Mouse (Mus musculus): ENCODE data around the gene Snn. TPM values are rescaled to one million over a fixed set of nuclear protein-coding genes. Genes with fewer than 3 reads are reported as not detected.
"Not testable (repeated sequence)": the region's sequence is repeated elsewhere in the genome, so short reads cannot be mapped to it uniquely, and the experiment has no call there.

Snn gene
- polyA plus RNA-seq (2015; fragmentation: Nextera tagmentation; extraction: Ambion mirVana) = 134 and 150 TPM in 2 replicates

DNA sequence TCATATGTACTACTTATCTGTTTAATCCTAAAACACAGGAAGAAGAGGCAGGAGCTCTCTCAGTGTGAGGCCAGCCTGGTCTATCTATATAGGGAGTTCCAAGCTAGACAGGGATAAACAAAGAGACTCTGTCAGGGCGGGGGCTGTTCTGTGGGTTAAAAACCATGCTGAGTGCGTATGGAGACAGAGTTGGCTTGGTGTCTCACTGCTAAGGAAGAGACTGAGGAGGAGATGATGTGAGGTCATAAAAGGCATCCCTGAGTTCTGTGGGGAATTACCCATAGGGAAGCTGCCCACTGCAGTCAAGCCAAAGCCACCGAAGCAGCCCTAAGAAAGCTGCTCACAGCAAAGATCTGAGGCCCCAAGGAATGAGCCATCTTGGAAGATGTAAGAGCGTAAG is at the start of gene Snn:
TSS of gene Snn (plus strand) at position 301 of the 400 bp plus-strand sequence.
- no peak for ATAC-seq
- 83% methylated on average over 4 of the region's 4 CpGs for WGBS

DNA sequence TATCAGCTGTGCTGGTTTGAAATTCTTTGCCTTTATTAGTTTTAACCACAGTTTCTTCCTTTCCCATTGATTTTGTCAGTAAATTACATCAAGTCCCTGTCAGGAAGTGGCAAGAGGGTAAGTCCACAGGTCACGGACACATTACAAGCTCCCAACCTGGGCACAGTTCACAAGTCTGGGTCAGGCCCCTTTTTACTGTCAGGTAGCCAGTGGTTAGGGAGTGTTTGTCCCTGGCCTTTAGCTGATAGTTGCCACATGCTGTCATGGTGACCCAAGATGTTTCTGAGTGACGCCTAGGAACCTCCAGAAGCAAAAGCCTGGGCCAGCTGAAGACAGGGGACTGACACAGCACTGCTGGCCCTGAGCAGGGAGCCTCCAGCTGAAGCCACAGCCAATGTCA is 49.5 kb upstream of the Snn start:
- Histone ChIP-seq H3K27ac (ENCODE audit: low read depth, low read length) (no peak overlapping the region), H3K9me3 (ENCODE audit: control insufficient read depth, low read length) (no peaks in the 10 kb centered on the region), H3K9ac (ENCODE audit: low read depth, low read length) (no peak overlapping the region), H3K4me3 (ENCODE audit: low read length) (no peak overlapping the region), H3K4me2 (ENCODE audit: low read length) (no peak overlapping the region), H3K36me3 (ENCODE audit: control insufficient read depth, insufficient read depth, low read length) (no peaks in the 10 kb centered on the region), H3K27me3 (replicated peaks; ENCODE audit: control insufficient read depth, insufficient read depth, low read length) (no peaks in the 10 kb centered on the region), H3K4me1 (ENCODE audit: control insufficient read depth, insufficient read depth, low read depth, low read length) (peaks cover under 1% of the 10 kb centered on the region; the same call in 1 of the 2 replicates)
- no peak for ATAC-seq
- WGBS = 86% methylated on average over 2 of the region's 2 CpGs

More for the DNA sequence above, at the start of gene Snn:
- H3K4me2 ChIP-seq (ENCODE audit: low read length) = no peak within 1 kb of the TSS
- H3K27ac ChIP-seq (ENCODE audit: low read depth, low read length) = no peak within 1 kb of the TSS
- H3K9me3 ChIP-seq (ENCODE audit: control insufficient read depth, low read length) = no peaks in the 10 kb centered on the region
- H3K4me3 ChIP-seq (ENCODE audit: low read length) = no peak within 1 kb of the TSS
- peaks cover 10% of the 10 kb centered on the region for H3K4me1 ChIP-seq (ENCODE audit: control insufficient read depth, insufficient read depth, low read depth, low read length)
- H3K36me3 ChIP-seq (ENCODE audit: control insufficient read depth, insufficient read depth, low read length) = no peaks in the 10 kb centered on the region
- H3K27me3 ChIP-seq (replicated peaks; ENCODE audit: control insufficient read depth, insufficient read depth, low read length) = no peaks in the 10 kb centered on the region
- no peak within 1 kb of the TSS for H3K9ac ChIP-seq (ENCODE audit: low read depth, low read length)

DNA sequence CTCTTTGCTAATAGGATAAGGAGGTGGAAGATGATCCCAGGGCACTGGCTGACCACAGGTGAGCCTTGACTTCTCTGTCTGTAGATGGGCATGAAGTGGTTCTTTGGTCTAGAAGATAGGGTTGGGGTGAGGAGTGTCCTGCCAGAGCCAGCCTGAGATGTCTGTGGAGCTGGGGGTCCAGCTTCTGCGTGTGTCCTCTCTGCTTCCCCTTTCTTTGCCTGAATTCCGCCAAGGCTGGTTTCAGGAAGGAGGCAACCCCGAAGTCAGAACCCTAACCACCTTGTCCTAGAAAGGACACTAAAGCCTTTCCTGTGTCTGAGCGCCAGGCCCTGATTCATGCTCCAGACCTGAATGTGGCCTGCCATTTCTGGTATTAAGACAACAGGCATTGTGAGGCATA is 48.8 kb upstream of the Snn start:
- H3K9ac ChIP-seq (ENCODE audit: low read depth, low read length) = no peak overlapping the region
- no peaks in the 10 kb centered on the region for H3K9me3 ChIP-seq (ENCODE audit: control insufficient read depth, low read length)
- H3K27me3 ChIP-seq (replicated peaks; ENCODE audit: control insufficient read depth, insufficient read depth, low read length) = no peaks in the 10 kb centered on the region
- WGBS = 95% methylated on average over 4 of the region's 4 CpGs
- no peaks in the 10 kb centered on the region for H3K36me3 ChIP-seq (ENCODE audit: control insufficient read depth, insufficient read depth, low read length)
- no peaks in the 10 kb centered on the region; the same call in 1 of the 2 replicates for H3K4me1 ChIP-seq (ENCODE audit: control insufficient read depth, insufficient read depth, low read depth, low read length)
- H3K27ac ChIP-seq (ENCODE audit: low read depth, low read length) = no peak overlapping the region
- no peak for ATAC-seq
- no peak overlapping the region for H3K4me2 ChIP-seq (ENCODE audit: low read length)
- no peak overlapping the region for H3K4me3 ChIP-seq (ENCODE audit: low read length)

DNA sequence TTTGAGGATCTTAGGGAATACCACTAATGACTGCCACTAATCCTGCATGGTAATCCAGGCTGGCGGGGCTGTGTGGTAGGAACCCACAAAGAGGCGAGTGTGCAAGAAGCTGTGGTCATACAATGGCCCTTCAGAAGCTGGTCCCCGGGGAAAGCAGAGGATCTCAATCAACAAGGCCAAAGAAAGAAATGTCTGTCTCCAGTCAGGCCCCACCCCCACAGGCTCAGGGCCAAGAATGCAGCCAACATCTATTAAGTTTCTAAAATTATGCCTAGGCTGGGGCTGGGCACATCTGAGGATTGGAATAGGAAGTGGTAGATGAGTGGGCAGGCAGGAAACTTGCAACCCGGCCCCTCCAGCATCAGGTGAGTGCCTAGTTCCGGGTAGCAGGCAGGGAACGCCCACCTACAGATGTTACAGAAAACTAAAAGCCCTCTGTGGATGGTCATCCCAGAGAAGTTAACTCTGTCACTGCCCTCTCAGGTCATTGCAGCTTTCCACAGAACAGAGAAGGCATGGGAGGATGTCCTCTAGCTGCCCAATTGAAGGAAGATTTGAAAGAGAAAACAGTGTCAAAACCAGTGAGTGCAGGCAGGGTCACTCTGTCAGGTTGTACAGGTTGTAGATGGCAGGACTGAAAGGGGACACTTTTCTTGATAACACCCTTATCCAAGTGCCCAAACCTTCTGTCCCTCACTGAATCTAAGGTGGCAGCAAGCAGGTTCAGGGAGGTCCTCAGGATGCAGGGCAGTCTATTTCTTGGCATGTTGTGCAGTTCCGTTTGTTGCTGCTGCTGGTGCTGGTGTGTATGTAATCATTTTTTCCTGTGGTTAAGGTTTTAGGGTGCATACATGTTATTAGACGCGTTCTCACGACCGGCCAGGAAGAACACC is 47.9 kb upstream of the Snn start:
- no peak overlapping the region for H3K9ac ChIP-seq (ENCODE audit: low read depth, low read length)
- no peak overlapping the region for H3K4me2 ChIP-seq (ENCODE audit: low read length)
- H3K27me3 ChIP-seq (replicated peaks; ENCODE audit: control insufficient read depth, insufficient read depth, low read length) = no peaks in the 10 kb centered on the region
- no peak overlapping the region for H3K4me3 ChIP-seq (ENCODE audit: low read length)
- H3K27ac ChIP-seq (ENCODE audit: low read depth, low read length) = no peak overlapping the region
- peak; percentile 69; the same call in 1 of the 2 replicates for ATAC-seq
- H3K9me3 ChIP-seq (ENCODE audit: control insufficient read depth, low read length) = no peaks in the 10 kb centered on the region
- no peaks in the 10 kb centered on the region; the same call in 1 of the 2 replicates for H3K4me1 ChIP-seq (ENCODE audit: control insufficient read depth, insufficient read depth, low read depth, low read length)
- no peaks in the 10 kb centered on the region for H3K36me3 ChIP-seq (ENCODE audit: control insufficient read depth, insufficient read depth, low read length)
- 66% methylated on average over 11 of the region's 11 CpGs for WGBS

GRCm38 (mm10) chr16:11013464-11014147 is 47.1 kb upstream of the Snn start:
- not testable (repeated sequence) for H3K9me3 ChIP-seq (ENCODE audit: control insufficient read depth, low read length); H3K27me3 ChIP-seq (replicated peaks; ENCODE audit: control insufficient read depth, insufficient read depth, low read length); H3K4me3 ChIP-seq (ENCODE audit: low read length); H3K4me1 ChIP-seq (ENCODE audit: control insufficient read depth, insufficient read depth, low read depth, low read length); H3K27ac ChIP-seq (ENCODE audit: low read depth, low read length); H3K36me3 ChIP-seq (ENCODE audit: control insufficient read depth, insufficient read depth, low read length); H3K9ac ChIP-seq (ENCODE audit: low read depth, low read length); ATAC-seq; H3K4me2 ChIP-seq (ENCODE audit: low read length)
- 95% methylated on average over 12 of the region's 19 CpGs for WGBS

DNA sequence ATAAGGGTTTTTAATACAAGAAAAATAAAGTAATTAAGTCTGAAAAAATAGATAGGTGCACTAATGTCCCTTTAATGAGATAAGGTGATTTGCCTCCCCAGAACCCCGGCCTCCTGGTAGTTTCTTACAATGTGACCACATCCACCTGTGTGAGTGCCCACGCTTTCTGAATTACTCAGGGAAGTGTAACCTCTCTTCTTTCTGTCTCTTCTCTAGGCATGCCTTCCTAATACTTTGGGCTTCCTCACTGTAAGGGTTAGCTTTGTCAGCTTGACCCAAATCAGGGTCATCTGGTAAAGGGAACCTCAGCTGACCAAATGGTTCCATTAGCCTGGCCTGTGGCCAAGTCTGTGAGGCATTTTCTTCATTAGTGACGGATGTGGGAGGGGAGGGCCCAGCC is 46.3 kb upstream of the Snn start:
- Histone ChIP-seq H3K4me3 (ENCODE audit: low read length) (no peak overlapping the region), H3K4me2 (ENCODE audit: low read length) (no peak overlapping the region), H3K9me3 (ENCODE audit: control insufficient read depth, low read length) (no peaks in the 10 kb centered on the region), H3K27me3 (replicated peaks; ENCODE audit: control insufficient read depth, insufficient read depth, low read length) (no peaks in the 10 kb centered on the region), H3K27ac (ENCODE audit: low read depth, low read length) (no peak overlapping the region), H3K4me1 (ENCODE audit: control insufficient read depth, insufficient read depth, low read depth, low read length) (no peaks in the 10 kb centered on the region; the same call in 1 of the 2 replicates), H3K9ac (ENCODE audit: low read depth, low read length) (no peak overlapping the region), H3K36me3 (ENCODE audit: control insufficient read depth, insufficient read depth, low read length) (no peaks in the 10 kb centered on the region)
- 82% methylated on average over 3 of the region's 3 CpGs for WGBS
- no peak for ATAC-seq

DNA sequence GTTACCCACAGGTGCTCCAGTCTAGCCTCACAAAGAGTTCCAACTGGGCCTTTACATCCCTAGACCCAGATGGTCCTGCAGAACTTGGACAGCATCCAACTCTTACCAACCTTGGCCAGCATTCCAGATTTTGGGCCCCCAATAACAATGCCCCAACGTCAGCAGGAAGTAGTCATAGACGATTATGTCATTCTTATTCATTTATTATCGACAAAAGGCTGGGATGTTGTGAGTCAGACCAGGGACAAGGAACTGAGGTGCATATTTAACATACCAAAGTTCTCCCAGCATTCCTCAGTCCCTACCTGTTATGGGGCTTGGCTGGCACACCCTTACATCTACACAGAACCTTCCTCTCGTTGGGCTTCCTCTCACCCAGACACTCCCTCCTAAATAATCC is 44.4 kb upstream of the Snn start:
- H3K27me3 ChIP-seq (replicated peaks; ENCODE audit: control insufficient read depth, insufficient read depth, low read length) = no peaks in the 10 kb centered on the region
- no peak overlapping the region for H3K27ac ChIP-seq (ENCODE audit: low read depth, low read length)
- WGBS = 81% methylated on average over 4 of the region's 4 CpGs
- no peaks in the 10 kb centered on the region; the same call in 1 of the 2 replicates for H3K4me1 ChIP-seq (ENCODE audit: control insufficient read depth, insufficient read depth, low read depth, low read length)
- no peak overlapping the region for H3K9ac ChIP-seq (ENCODE audit: low read depth, low read length)
- H3K4me2 ChIP-seq (ENCODE audit: low read length) = no peak overlapping the region
- H3K36me3 ChIP-seq (ENCODE audit: control insufficient read depth, insufficient read depth, low read length) = no peaks in the 10 kb centered on the region
- no peak overlapping the region for H3K4me3 ChIP-seq (ENCODE audit: low read length)
- no peaks in the 10 kb centered on the region for H3K9me3 ChIP-seq (ENCODE audit: control insufficient read depth, low read length)
- no peak for ATAC-seq

DNA sequence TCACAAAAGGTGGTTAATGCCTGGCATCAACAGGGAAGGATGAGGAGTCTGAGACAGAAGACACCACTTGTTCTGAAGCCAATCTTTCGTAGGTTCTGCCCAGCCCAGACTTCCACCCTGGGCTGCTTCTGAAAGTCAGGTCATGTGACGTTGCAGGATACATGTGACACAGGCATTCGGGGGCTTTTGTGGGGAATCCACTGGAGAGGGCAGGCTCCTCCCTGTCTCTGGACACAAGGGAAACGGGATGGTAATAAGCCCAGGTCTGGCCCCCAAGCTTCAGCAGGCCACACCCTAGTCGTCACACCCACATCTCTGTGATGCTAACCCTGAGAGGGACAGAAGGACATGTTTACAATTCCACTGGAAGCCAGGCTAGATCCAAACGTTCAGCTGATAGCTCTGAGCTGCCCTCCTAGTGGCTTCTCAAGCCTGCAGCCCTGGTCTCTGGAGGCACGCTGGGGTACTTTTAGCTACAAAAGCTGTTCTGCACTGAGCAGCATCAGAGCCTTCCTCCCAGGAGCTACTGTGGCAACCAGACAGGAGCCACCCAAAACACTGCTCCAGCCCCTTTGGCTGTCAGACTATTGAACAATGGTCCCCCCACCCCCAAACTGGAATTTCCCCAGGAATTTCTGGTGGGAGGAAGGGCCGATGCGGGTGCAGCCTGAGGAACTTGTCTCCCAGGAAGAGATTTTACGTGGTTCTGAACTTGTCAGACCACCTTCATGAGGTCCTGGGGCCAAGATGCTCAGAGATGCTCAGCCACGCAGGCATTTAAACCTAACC is 42.7 kb upstream of the Snn start:
- no peak for ATAC-seq
- H3K36me3 ChIP-seq (ENCODE audit: control insufficient read depth, insufficient read depth, low read length) = no peaks in the 10 kb centered on the region
- no peaks in the 10 kb centered on the region for H3K4me1 ChIP-seq (ENCODE audit: control insufficient read depth, insufficient read depth, low read depth, low read length)
- H3K27ac ChIP-seq (ENCODE audit: low read depth, low read length) = no peak overlapping the region
- no peak overlapping the region for H3K4me3 ChIP-seq (ENCODE audit: low read length)
- WGBS = 68% methylated on average over 11 of the region's 11 CpGs
- no peak overlapping the region; the same call in 1 of the 2 replicates for H3K9ac ChIP-seq (ENCODE audit: low read depth, low read length)
- no peaks in the 10 kb centered on the region for H3K9me3 ChIP-seq (ENCODE audit: control insufficient read depth, low read length)
- H3K4me2 ChIP-seq (ENCODE audit: low read length) = no peak overlapping the region
- no peaks in the 10 kb centered on the region for H3K27me3 ChIP-seq (replicated peaks; ENCODE audit: control insufficient read depth, insufficient read depth, low read length)
